Mouse (Mus musculus): ENCODE data around the gene Mfsd6l.

DNA sequence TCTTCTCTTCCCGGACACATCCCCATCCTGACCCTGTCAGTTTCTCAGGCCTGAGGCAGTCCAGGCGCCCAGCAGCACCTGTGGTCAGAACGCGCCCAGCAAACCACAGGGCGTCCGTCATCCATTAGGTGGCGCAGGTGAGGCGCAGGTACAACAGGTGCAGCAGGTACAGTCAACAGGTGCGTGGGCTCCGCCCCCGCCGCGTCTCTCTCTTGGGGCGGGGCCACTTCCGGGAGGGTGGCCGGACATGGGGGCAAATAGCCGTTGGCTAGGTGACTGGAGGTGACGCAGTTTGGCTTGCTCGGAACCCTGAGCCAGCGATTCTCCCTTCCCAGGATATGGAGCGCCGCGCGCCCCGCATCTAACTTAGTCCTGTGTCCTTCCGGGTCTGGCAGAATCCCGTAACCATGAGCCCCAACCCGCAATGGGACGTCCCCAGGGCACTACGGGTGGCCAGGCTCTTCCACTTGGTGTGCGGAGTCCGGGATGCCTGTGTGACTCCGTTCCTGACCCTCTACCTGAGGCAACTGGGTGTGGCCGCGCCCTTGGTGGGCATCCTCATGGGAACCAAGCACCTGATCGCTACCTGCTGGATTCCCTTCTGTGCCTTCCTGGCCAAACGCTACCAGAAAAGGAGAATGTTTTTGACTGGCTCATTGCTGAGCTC lies at the start of gene Mfsd6l:
- peak; percentile 75 for TF ChIP-seq CTCF (IDR thresholded peaks at IDR 0.05; ENCODE audit: extremely low read depth, insufficient read length, insufficient replicate concordance, low read depth, low read length)
- TF ChIP-seq POLR2A (IDR thresholded peaks at IDR 0.05; ENCODE audit: low read depth, low read length): peak; percentile 33; the same call in 1 of the 2 replicates
